Mouse (Mus musculus): ENCODE results near the gene Olfr814. TPM values are rescaled to one million over a fixed set of nuclear protein-coding genes. Genes with fewer than 3 reads are reported as not detected.

Gene Olfr814
- not detected in 2 replicates for polyA plus RNA-seq (2012; rRNA removed)

GRCm38 (mm10) chr10:129879751-129880150 is at the start of gene Olfr814:
Olfr814 (minus strand) TSS chr10:129879851.

GRCm38 (mm10) chr10:129915497-129915896 is 35.8 kb upstream of the Olfr814 start, which contains the start of gene Olfr816:
Olfr816 (minus strand) TSS chr10:129915597.

GRCm38 (mm10) chr10:129905767-129906166 is 26.1 kb upstream of the Olfr814 start, which contains the start of gene Olfr815:
Olfr815 (minus strand) TSS chr10:129905867.

DNA sequence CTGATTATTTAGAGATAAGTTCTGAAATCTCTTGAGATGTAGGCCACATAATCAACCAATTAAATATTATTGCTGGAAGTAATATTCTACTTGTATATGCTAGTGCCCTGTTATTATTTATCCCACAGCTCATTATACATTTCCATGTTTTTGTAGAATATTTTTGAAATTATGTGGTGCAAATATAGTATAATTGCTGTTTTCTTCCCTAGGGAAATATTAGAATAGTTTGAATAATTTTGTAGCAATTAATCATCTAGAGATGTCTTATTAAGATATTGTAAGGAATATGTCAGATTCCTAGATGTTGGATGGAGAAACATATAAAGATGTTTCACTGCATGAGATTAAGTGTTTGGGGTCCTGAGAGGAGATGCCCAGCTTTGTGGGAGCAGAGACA is 24.6 kb downstream of the Olfr814 start, which contains the start of gene Olfr813:
TSS of gene Olfr813 (plus strand) at position 301 of the 400 bp plus-strand sequence.

GRCm38 (mm10) chr10:129845994-129846393 is 33.7 kb downstream of the Olfr814 start, which contains the start of gene Olfr812:
Olfr812 (minus strand) TSS chr10:129846094.

Other genes with a start within 250 kb of the Olfr814 start
- gene Olfr799, start 242.4 kb downstream of the Olfr814 start, polyA plus RNA-seq (2012; rRNA removed): not detected in 2 replicates
- not detected in 2 replicates for gene Olfr800, start 222.2 kb downstream of the Olfr814 start, polyA plus RNA-seq (2012; rRNA removed)
- not detected in 2 replicates for gene Olfr801, start 206.0 kb downstream of the Olfr814 start, polyA plus RNA-seq (2012; rRNA removed)
- not detected in 2 replicates for gene Olfr802, start 191.7 kb downstream of the Olfr814 start, polyA plus RNA-seq (2012; rRNA removed)
- not detected in 2 replicates for gene Olfr803, start 185.6 kb downstream of the Olfr814 start, polyA plus RNA-seq (2012; rRNA removed)
- not detected in 2 replicates for gene Olfr804, start 176.6 kb downstream of the Olfr814 start, polyA plus RNA-seq (2012; rRNA removed)
- not detected in 2 replicates for gene Olfr805, start 150.5 kb downstream of the Olfr814 start, polyA plus RNA-seq (2012; rRNA removed)
- not detected in 2 replicates for gene Olfr806, start 137.9 kb downstream of the Olfr814 start, polyA plus RNA-seq (2012; rRNA removed)
- not detected in 2 replicates for gene Olfr807, start 122.1 kb downstream of the Olfr814 start, polyA plus RNA-seq (2012; rRNA removed)
- gene Olfr808, start 114.4 kb downstream of the Olfr814 start, polyA plus RNA-seq (2012; rRNA removed): not detected in 2 replicates
- not detected in 2 replicates for gene Olfr809, start 105.2 kb downstream of the Olfr814 start, polyA plus RNA-seq (2012; rRNA removed)
- not detected in 2 replicates for gene Olfr810, start 84.9 kb downstream of the Olfr814 start, polyA plus RNA-seq (2012; rRNA removed)
- not detected in 2 replicates for gene Olfr811, start 75.5 kb downstream of the Olfr814 start, polyA plus RNA-seq (2012; rRNA removed)
- gene Olfr812, start 33.8 kb downstream of the Olfr814 start, polyA plus RNA-seq (2012; rRNA removed): not detected in 2 replicates
- gene Olfr813, start 24.5 kb downstream of the Olfr814 start, polyA plus RNA-seq (2012; rRNA removed): not detected in 2 replicates
- not detected in 2 replicates for gene Olfr815, start 26.0 kb upstream of the Olfr814 start, polyA plus RNA-seq (2012; rRNA removed)
- gene Olfr816, start 35.7 kb upstream of the Olfr814 start, polyA plus RNA-seq (2012; rRNA removed): not detected in 2 replicates
- not detected in 2 replicates for gene Olfr818, start 69.2 kb upstream of the Olfr814 start, polyA plus RNA-seq (2012; rRNA removed)
- gene Olfr819, start 87.4 kb upstream of the Olfr814 start, polyA plus RNA-seq (2012; rRNA removed): not detected in 2 replicates
- not detected in 2 replicates for gene Olfr247, start 96.3 kb upstream of the Olfr814 start, polyA plus RNA-seq (2012; rRNA removed)
- gene Gm10310, start 105.2 kb upstream of the Olfr814 start, polyA plus RNA-seq (2012; rRNA removed): not detected in 2 replicates
- gene Olfr820, start 132.8 kb upstream of the Olfr814 start, polyA plus RNA-seq (2012; rRNA removed): not detected in 2 replicates
- not detected in 2 replicates for gene Olfr821, start 150.5 kb upstream of the Olfr814 start, polyA plus RNA-seq (2012; rRNA removed)
- not detected in 2 replicates for gene Olfr822, start 191.4 kb upstream of the Olfr814 start, polyA plus RNA-seq (2012; rRNA removed)
- gene Olfr823, start 235.5 kb upstream of the Olfr814 start, polyA plus RNA-seq (2012; rRNA removed): not detected in 2 replicates

Measured in central nervous system, embryonic 14 days (tissue).